Mouse (Mus musculus) lung, postnatal 0 days (tissue): ENCODE measurements around the gene H2-T24.
"Not testable (repeated sequence)": the region's sequence is repeated elsewhere in the genome, so short reads cannot be mapped to it uniquely, and the experiment has no call there.

Experiments
- CTCF ChIP-seq: IDR thresholded peaks from 2 replicates; pipeline ENCODE4 v1.5.1; 2016; ENCODE audit warnings: antibody characterized with exemption, mild to moderate bottlenecking
- EP300 ChIP-seq: IDR thresholded peaks from 2 replicates; pipeline ENCODE4 v1.6.1; 2016; ENCODE audit warnings: antibody characterized with exemption, mild to moderate bottlenecking, control low read depth

- not testable (repeated sequence) for TF ChIP-seq CTCF, EP300
Measured at GRCm38 (mm10) chr17:36036126-36036525, 15.8 kb upstream of the H2-T24 start.
